Mouse (Mus musculus) thymus, adult 2 months (tissue): ENCODE measurements around the gene Syne1. TPM values are rescaled to one million over a fixed set of nuclear protein-coding genes. Genes with fewer than 3 reads are reported as not detected.
A peak's percentile ranks its signal among the peaks of the same experiment; 100 is the strongest.

Source experiments
- DNase-seq: peaks from one replicate; pipeline ENCODE4 v3.0.0; 2021
- H3K27ac ChIP-seq: fragments of 200-500 bp; 2 replicates; pipeline ENCODE4 v1.5.1; 2012; ENCODE audit warnings: low read length, control low read depth; ENCODE audit not compliant: control insufficient read depth, insufficient read depth
- H3K27me3 ChIP-seq: fragments of 200-500 bp; 2 replicates; pipeline ENCODE4 v1.6.1; 2012; ENCODE audit warnings: mild to moderate bottlenecking, low read length, moderate library complexity, mixed read lengths; ENCODE audit not compliant: control insufficient read depth, insufficient read depth
- H3K36me3 ChIP-seq: fragments of 200-500 bp; 2 replicates; pipeline ENCODE4 v1.6.1; 2012; ENCODE audit warnings: mild to moderate bottlenecking, low read length, moderate library complexity; ENCODE audit not compliant: control insufficient read depth, insufficient read depth
- H3K4me1 ChIP-seq: fragments of 200-500 bp; replicated peaks from 2 replicates; pipeline ENCODE4 v1.6.1; 2012; ENCODE audit warnings: low read length; ENCODE audit not compliant: control insufficient read depth, insufficient read depth
- H3K4me3 ChIP-seq: fragments of 200-500 bp; 2 replicates; pipeline ENCODE4 v1.5.1; 2012; ENCODE audit warnings: mild to moderate bottlenecking, low read length, control low read depth, moderate library complexity; ENCODE audit not compliant: control insufficient read depth, insufficient read depth
- CTCF ChIP-seq: fragments of 200-500 bp; IDR thresholded peaks from 2 replicates; pipeline ENCODE4 v1.5.1; 2012; ENCODE audit warnings: mild to moderate bottlenecking, control low read depth, low read length, moderate library complexity, borderline replicate concordance; ENCODE audit not compliant: control insufficient read depth, poor library complexity, insufficient read depth; ENCODE audit errors: extremely low read depth
- POLR2A ChIP-seq: fragments of 200-500 bp; IDR thresholded peaks from 2 replicates; pipeline ENCODE4 v1.6.1; 2012; ENCODE audit warnings: mild to moderate bottlenecking, low read length, control low read depth, moderate library complexity; ENCODE audit not compliant: control insufficient read depth, poor library complexity, insufficient read depth; ENCODE audit errors: extremely low read depth
- WGBS: fragments of 180-500 bp; shearing (Covaris S2); methylation state at CpG from one replicate; pipeline ENCODE4 v1.1.7; 2018; 5-methylcytosine and 5-hydroxymethylcytosine counted together
- polyA plus RNA-seq: library from polyadenylated mRNA; depleted of rRNA; stranded (reverse); fragments of >200 nt; gene quantifications from 2 replicates; pipeline ENCODE4 v1.2.3, GENCODE M21; 2012

Syne1 gene
- polyA plus RNA-seq, 1 experiment: 33.5 TPM

DNA sequence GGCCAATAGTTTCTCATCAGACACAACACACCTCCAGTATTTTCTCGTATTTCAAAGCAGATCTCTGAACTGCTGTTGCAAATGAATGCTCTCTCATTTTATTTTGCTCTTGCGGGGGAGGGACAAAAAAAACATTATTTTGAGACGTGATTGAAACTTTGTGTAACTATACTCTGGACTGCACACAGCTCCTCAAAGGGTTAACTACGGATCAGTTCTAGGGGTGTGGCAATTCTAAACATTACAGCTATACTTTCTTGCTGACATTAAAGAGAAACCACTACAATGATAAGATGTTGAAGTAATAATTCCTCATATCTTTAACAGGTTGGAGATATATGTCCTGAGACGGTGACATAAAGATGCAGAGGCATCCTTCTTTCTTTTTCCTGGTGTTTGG, 356.0 kb downstream of the Syne1 start:
- no peak overlapping the region for H3K4me3 ChIP-seq
- TF ChIP-seq POLR2A (no peak), CTCF (no peak)
- 56% methylated on average over 5 of the region's 5 CpGs for WGBS
- H3K27ac ChIP-seq: no peak overlapping the region
- H3K36me3 ChIP-seq: no peaks in the 10 kb centered on the region
- H3K4me1 ChIP-seq: peaks cover 5% of the 10 kb centered on the region; the same call in 1 of the 2 replicates
- no peaks in the 10 kb centered on the region for H3K27me3 ChIP-seq
- DNase-seq: no peak

GRCm38 (mm10) chr10:5194671-5195234, 356.5 kb downstream of the Syne1 start:
- peak overlapping the region; percentile 96 for H3K27ac ChIP-seq
- peaks cover 5% of the 10 kb centered on the region; the same call in 1 of the 2 replicates for H3K4me1 ChIP-seq

GRCm38 (mm10) chr10:5194081-5194670, 357.1 kb downstream of the Syne1 start:
- DNase-seq: no peak
- WGBS: 3% methylated on average over 13 of the region's 13 CpGs
- peak overlapping the region; percentile 47 for H3K27ac ChIP-seq
- no peaks in the 10 kb centered on the region for H3K27me3 ChIP-seq
- peak overlapping the region; percentile 59 for H3K4me3 ChIP-seq
- peaks cover 5% of the 10 kb centered on the region; the same call in 1 of the 2 replicates for H3K4me1 ChIP-seq
- H3K36me3 ChIP-seq: no peaks in the 10 kb centered on the region
- TF ChIP-seq CTCF: no peak
- TF ChIP-seq POLR2A: no peak

More at GRCm38 (mm10) chr10:5194671-5195234, 356.5 kb downstream of the Syne1 start:
- Histone ChIP-seq H3K4me3 (peak overlapping the region; percentile 59), H3K36me3 (no peaks in the 10 kb centered on the region), H3K27me3 (no peaks in the 10 kb centered on the region)
- 0 out of 2 replicates have a peak, but pooled peaks have one; percentile 55 for TF ChIP-seq CTCF
- TF ChIP-seq POLR2A: peak; percentile 86
- peak; percentile 82 for DNase-seq
- WGBS: 0% methylated on average over 13 of the region's 13 CpGs

GRCm38 (mm10) chr10:5192861-5193490, 358.3 kb downstream of the Syne1 start:
- no peak for TF ChIP-seq POLR2A
- TF ChIP-seq CTCF: no peak
- WGBS: 86% methylated on average over 9 of the region's 9 CpGs
- H3K27ac ChIP-seq: no peak overlapping the region
- no peak overlapping the region for H3K4me3 ChIP-seq
- no peaks in the 10 kb centered on the region for H3K27me3 ChIP-seq
- H3K4me1 ChIP-seq: peaks cover 7% of the 10 kb centered on the region; the same call in 1 of the 2 replicates
- no peak for DNase-seq
- H3K36me3 ChIP-seq: no peaks in the 10 kb centered on the region

GRCm38 (mm10) chr10:5190756-5191155, 360.5 kb downstream of the Syne1 start:
- TF ChIP-seq POLR2A (no peak), CTCF (no peak)
- H3K4me3 ChIP-seq: no peak overlapping the region
- H3K36me3 ChIP-seq: peaks cover 6% of the 10 kb centered on the region
- no peak for DNase-seq
- 96% methylated on average over 4 of the region's 4 CpGs for WGBS
- no peaks in the 10 kb centered on the region for H3K27me3 ChIP-seq
- H3K4me1 ChIP-seq: peaks cover 10% of the 10 kb centered on the region; the same call in 1 of the 2 replicates
- H3K27ac ChIP-seq: no peak overlapping the region

GRCm38 (mm10) chr10:5188890-5189289, 362.4 kb downstream of the Syne1 start:
- no peak overlapping the region for H3K27ac ChIP-seq
- H3K36me3 ChIP-seq: peaks cover 25% of the 10 kb centered on the region
- no peak for TF ChIP-seq CTCF
- TF ChIP-seq POLR2A: no peak
- no peaks in the 10 kb centered on the region for H3K27me3 ChIP-seq
- peaks cover 10% of the 10 kb centered on the region; the same call in 1 of the 2 replicates for H3K4me1 ChIP-seq
- no peak overlapping the region for H3K4me3 ChIP-seq
- no peak for DNase-seq
